Mouse (Mus musculus) lung, adult 2 months (tissue): ENCODE measurements around the gene Elobl. TPM values are rescaled to one million over a fixed set of nuclear protein-coding genes. Genes with fewer than 3 reads are reported as not detected.
A peak's percentile ranks its signal among the peaks of the same experiment; 100 is the strongest.

Experiments used
- DNase-seq: peaks from one replicate; pipeline ENCODE4 v3.0.0; 2022
- H3K4me1 ChIP-seq: fragments of 200-500 bp; 2 replicates; pipeline ENCODE4 v1.6.1; 2011; ENCODE audit warnings: low read length; ENCODE audit not compliant: control insufficient read depth, insufficient read depth
- H3K4me3 ChIP-seq: fragments of 200-500 bp; replicated peaks from 2 replicates; pipeline ENCODE3; 2011; ENCODE audit warnings: low read depth, mild to moderate bottlenecking, control low read depth, low read length; ENCODE audit errors: extremely low read depth
- CTCF ChIP-seq: fragments of 200-500 bp; IDR thresholded peaks from 2 replicates; pipeline ENCODE4 v1.5.1; 2011; ENCODE audit warnings: mild to moderate bottlenecking, low read length, control low read depth; ENCODE audit not compliant: insufficient read depth
- POLR2A ChIP-seq: fragments of 200-500 bp; IDR thresholded peaks from 2 replicates; pipeline ENCODE4 v1.6.1; 2011; ENCODE audit warnings: low read depth, mild to moderate bottlenecking, control low read depth, low read length, borderline replicate concordance; ENCODE audit errors: extremely low read depth
- WGBS: fragments of 180-500 bp; shearing (Covaris S2); methylation state at CpG from one replicate; pipeline ENCODE4 v1.1.7; 2018; 5-methylcytosine and 5-hydroxymethylcytosine counted together
- polyA plus RNA-seq: library from polyadenylated mRNA; depleted of rRNA; stranded (reverse); fragments of >200 nt; gene quantifications from 2 replicates; pipeline ENCODE4 v1.2.3, GENCODE M21; 2012

Elobl gene
- polyA plus RNA-seq, 1 experiment: 1.3 TPM

DNA sequence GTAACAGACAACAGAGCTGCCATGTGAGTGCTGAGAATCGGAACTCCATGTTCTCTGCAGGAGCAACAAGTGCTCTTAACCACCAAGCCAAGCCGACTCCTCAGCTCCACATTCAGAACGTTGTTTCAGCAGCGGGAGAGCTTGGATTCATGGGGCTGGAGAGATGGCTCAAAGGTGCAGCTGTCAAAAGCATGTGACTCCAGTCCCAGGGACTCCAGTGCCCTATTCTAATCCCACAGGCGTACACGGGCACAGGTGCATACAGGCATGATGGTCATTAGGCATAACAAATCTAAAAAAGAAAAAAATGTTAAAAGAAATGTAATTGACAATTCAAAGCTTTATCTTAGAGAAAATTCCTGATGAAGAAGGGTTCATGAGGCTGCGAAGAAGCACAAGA, 26.5 kb upstream of the Elobl start:
- no peak for TF ChIP-seq CTCF
- TF ChIP-seq POLR2A: no peak
- peaks cover 3% of the 10 kb centered on the region for H3K4me1 ChIP-seq
- WGBS: 50% methylated on average over 7 of the region's 7 CpGs
- H3K4me3 ChIP-seq: no peak overlapping the region
- no peak for DNase-seq

DNA sequence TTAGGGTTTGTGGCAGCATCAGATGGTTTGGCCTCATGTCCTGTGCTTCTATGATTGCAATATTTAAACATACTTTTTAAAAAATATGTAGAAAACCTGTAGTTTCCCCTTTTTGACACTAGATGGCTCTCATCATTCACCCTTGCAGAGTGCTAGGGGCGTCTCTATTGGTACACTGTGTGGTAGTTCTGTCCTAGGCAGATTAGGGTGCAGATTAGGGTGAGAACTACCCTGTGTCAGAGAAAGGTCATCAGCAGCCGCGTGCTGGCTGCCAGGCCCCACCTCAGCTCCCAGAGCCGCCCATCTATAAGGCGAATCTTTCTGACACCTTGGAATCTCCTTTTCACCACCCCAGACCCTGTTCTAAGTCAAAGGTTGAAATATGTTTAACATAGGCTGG, 22.8 kb upstream of the Elobl start:
- WGBS: 56% methylated on average over 5 of the region's 5 CpGs

DNA sequence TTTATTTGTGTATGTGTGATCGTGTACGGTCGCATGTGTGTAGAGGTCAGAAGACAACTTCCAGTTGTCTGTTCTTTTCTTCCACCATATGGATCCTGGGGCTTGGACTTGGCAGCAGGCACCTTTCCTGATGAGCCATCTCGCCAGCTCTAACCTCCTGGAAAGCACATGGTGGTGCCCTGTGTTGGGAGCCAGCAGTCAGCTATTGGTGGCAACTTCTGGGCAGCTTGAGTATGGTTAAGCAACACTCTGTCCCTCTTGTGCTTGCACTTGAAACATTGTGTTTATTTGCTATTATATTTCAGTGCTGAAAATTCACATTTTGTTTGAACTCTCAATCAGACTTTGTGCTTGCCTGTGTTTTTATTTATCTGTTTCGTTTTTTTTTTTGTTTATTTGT, 22.2 kb upstream of the Elobl start:
- WGBS: 72% methylated on average over 5 of the region's 5 CpGs
- DNase-seq: no peak
- TF ChIP-seq CTCF (no peak), POLR2A (no peak)
- Histone ChIP-seq H3K4me1 (peaks cover under 1% of the 10 kb centered on the region; the same call in 1 of the 2 replicates), H3K4me3 (no peak overlapping the region)

More for the DNA sequence above, 22.8 kb upstream of the Elobl start:
- no peak for DNase-seq
- Histone ChIP-seq H3K4me3 (no peak overlapping the region), H3K4me1 (peaks cover 3% of the 10 kb centered on the region)
- TF ChIP-seq CTCF (0 out of 2 replicates have a peak, but pooled peaks have one; percentile 17), POLR2A (no peak)

DNA sequence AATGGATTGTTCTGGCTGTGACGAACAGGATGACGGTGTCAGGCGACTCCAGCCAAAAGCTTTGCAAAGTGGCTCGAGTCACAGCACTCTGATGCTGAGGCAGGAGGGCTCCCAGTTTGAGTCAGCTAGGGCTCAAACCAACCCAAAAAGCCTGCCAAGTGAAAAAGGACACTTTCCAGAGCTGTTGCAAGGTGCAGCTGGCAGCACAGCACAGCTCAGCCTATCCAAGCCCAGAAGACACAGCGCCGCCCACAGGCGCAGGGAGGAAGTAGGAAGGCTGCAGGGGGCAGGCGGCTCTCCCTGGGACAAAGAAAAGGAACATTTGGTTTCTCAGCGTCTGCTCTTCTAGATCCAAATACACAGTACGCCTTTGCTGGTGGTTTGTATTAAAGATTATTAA, 19.9 kb upstream of the Elobl start:
- 83% methylated on average over 10 of the region's 10 CpGs for WGBS
- Histone ChIP-seq H3K4me3 (no peak overlapping the region), H3K4me1 (no peaks in the 10 kb centered on the region)
- no peak for TF ChIP-seq POLR2A
- TF ChIP-seq CTCF: no peak
- no peak for DNase-seq

DNA sequence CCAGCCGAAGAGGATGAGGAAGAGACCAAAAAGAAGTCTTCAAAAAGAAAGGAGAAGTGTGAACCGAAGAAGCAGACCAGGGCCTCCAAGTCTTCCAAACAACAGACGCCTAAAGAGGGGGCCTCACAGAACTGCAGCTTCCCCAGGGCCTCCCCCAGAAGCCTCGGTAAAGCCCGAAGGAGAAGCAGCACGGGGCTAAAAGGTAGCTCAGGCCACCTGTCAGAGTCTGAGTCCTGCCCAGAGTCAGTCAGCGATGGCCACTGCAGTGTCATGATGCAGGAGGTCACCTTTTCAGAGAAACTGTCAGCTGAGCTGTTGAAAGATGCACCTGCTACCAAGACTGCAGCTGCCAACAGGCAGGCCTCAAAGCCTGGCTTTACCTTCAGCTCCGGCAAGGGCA, 14.6 kb upstream of the Elobl start:
- TF ChIP-seq POLR2A (no peak), CTCF (no peak)
- WGBS: 77% methylated on average over 8 of the region's 8 CpGs
- Histone ChIP-seq H3K4me1 (no peaks in the 10 kb centered on the region), H3K4me3 (no peak overlapping the region)
- no peak for DNase-seq

DNA sequence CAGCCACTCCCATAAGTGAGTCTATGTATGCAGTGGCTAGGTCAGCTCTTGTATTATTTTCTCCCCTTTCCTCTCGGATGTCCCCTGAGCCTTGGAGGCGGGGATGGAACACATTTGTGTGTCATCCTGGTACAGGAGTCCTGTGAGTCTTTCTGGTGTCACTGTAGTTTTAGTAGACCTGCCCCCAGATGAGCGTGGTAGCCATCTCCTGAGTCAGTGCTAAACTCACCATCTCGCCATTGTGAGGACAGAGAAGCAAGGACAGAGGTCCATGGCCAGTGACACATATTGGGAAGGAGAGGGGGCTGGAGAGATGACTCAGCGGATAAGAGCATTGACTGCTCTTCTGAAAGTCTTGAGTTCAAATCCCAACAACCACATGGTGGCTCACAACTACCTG, 10.5 kb upstream of the Elobl start:
- DNase-seq: no peak
- 93% methylated on average over 5 of the region's 5 CpGs for WGBS
- TF ChIP-seq POLR2A: no peak
- no peak overlapping the region for H3K4me3 ChIP-seq
- peaks cover 3% of the 10 kb centered on the region; the same call in 1 of the 2 replicates for H3K4me1 ChIP-seq

DNA sequence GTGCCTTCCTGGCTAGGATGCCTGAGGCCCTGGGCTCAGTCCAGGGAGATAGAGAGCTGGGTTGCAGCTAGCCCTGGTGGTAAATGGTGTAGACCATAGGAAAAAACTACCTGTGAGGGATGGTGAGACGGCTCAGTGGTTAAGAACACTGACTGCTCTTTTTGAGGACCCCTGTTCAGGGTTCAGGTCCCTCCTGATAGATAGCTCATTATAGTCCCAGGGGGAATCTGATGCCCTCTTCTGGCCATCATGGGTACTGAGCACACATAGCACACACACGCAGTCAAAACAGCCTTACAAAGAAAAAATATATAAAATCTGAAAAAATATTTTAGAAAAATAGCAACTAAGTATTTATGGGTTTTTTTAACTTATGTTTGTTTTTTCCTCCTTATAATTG, 9.6 kb upstream of the Elobl start:
- WGBS: 94% methylated on average over 2 of the region's 2 CpGs
- TF ChIP-seq POLR2A (no peak), CTCF (peak; percentile 8; the same call in 1 of the 2 replicates)
- H3K4me1 ChIP-seq: peaks cover 3% of the 10 kb centered on the region; the same call in 1 of the 2 replicates
- H3K4me3 ChIP-seq: no peak overlapping the region
- DNase-seq: no peak

DNA sequence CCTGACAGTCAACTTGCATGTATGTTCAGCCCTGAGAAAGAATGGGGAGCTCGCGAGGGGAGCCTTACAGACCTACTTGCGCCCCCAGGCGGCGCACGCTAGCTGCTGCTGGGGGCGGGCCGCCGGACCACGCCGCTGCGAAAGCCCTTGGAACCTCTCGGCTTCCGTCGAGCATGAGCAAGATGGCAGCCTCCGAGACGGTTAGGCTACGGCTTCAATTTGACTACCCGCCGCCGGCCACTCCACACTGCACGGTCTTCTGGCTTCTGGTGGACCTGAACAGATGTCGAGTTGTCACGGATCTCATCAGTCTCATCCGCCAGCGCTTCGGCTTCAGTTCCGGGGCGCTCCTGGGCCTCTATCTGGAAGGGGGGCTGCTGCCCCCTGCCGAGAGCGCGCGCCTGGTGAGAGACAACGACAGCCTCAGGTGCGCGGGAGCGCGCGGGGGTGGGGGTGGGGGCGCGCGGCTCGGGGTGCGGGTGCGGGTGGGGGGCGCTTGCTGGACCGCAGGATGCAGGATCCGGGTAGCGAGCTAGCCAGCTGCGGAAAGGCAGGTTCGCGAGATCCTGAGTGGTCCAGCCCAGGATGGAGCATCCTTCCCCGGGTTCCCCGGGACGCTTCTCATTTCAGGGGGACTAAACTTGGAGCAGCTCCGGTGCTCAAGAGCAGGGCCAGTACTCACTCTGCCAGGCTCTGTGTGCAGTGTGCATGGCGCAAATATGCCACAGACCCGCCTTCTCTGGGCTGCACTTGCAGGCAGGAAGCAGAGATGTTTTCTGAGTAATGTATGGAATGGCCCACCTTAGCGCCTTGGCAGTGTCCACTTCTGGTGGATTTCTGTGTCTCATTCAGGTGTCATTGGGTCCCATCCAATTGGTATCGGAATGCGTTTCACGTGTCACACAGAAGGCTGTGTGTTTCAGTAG, 7.3 kb upstream of the Elobl start:
- DNase-seq: peak; percentile 91
- TF ChIP-seq CTCF (peak; percentile 62), POLR2A (peak; percentile 60; the same call in 1 of the 2 replicates)
- H3K4me1 ChIP-seq: peaks cover 3% of the 10 kb centered on the region; the same call in 1 of the 2 replicates
- WGBS: 2% methylated on average over 62 of the region's 62 CpGs
- peak overlapping the region; percentile 79 for H3K4me3 ChIP-seq

DNA sequence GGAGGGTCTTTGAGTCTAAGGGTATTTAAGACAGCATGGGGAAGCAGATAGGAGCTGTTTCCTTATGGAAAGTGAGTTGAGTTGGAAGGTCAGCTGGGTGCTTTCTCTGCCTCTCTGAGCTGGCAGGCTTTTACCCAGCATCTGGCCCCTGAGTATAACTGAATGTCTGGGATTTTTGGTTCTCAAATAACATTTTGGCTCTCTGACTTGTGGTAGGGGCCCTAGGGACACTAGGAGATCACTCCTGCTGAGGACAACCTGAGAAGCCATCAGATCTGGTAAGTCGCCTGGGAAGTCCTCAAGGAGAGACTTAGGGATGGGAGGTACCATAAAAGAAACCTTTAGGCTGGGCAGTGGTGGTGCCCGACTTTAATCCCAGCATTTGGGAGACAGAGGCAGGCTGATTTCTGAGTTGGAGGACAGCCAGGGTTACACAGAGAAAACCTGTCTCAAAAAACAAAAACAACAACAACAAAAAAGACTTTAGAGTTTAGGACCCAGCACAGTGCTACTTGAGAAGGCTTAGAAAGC, 3.5 kb upstream of the Elobl start, which contains the start of gene Coil:
Gene Coil (plus strand): TSS at position 51 of the 531 bp plus-strand sequence.
- TF ChIP-seq POLR2A (no peak), CTCF (no peak)
- DNase-seq: peak; percentile 23
- H3K4me1 ChIP-seq: peaks cover 3% of the 10 kb centered on the region; the same call in 1 of the 2 replicates
- WGBS: 30% methylated on average over 2 of the region's 2 CpGs
- no peak within 1 kb of the TSS for H3K4me3 ChIP-seq
